Mouse (Mus musculus) ES-E14 (cell line): ENCODE results near the gene Clptm1.

Experiments
- HCFC1 ChIP-seq: IDR thresholded peaks from 2 replicates; pipeline ENCODE4 v1.6.1; 2012; ENCODE audit warnings: low read length, inconsistent platforms, borderline replicate concordance; ENCODE audit not compliant: insufficient read depth
- ZC3H11A ChIP-seq: IDR thresholded peaks from 2 replicates; pipeline ENCODE4 v1.6.1; 2012; ENCODE audit warnings: low read depth, mild to moderate bottlenecking, inconsistent platforms, low read length, borderline replicate concordance

DNA sequence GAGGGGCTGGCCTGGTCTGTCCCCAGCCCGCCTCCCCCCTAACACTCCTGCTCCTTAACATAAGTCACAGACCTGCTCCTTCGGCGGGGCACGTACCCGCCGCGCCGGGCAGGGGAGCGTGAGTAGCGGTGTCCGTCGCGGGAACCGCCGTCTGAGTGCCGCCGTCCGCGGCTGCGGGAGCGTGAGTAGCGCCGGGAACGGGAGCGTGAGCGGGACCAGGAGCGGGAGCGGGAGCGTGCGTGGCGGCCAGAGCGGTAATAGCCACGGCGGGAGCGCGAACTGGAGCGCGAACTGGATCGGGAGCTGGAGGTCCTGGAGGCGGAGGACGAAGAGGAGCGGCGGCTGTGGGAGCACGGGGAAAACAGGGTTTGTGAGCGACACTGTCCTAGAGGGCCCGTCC is 78.6 kb downstream of the Clptm1 start:
- no peak for TF ChIP-seq HCFC1
- TF ChIP-seq ZC3H11A, result no peak
